Mouse (Mus musculus) stomach, postnatal 0 days (tissue): ENCODE data around the gene Hoxb13.

Experiments used
- CTCF ChIP-seq: IDR thresholded peaks from 2 replicates; pipeline ENCODE4 v1.5.1; 2016; ENCODE audit warnings: antibody characterized with exemption, low read depth, mild to moderate bottlenecking, moderate library complexity
- EP300 ChIP-seq: optimal IDR thresholded peaks from 2 replicates; pipeline ENCODE3; 2016; ENCODE audit warnings: antibody characterized with exemption

- TF ChIP-seq CTCF (no peak), EP300 (no peak)
Observed at GRCm38 (mm10) chr11:96191132-96191531, 3.0 kb upstream of the Hoxb13 start.
